Mouse (Mus musculus): ENCODE measurements around the gene Olfr497. TPM values are rescaled to one million over a fixed set of nuclear protein-coding genes. Genes with fewer than 3 reads are reported as not detected.

The Olfr497 gene
- polyA plus RNA-seq (2017; shearing (Covaris generic)): not detected

GRCm38 (mm10) chr7:108420121-108420520 is at the start of gene Olfr497:
Olfr497 (plus strand) TSS chr7:108420421.

GRCm38 (mm10) chr7:108392867-108393266 is 27.4 kb upstream of the Olfr497 start, which contains the start of gene Olfr495:
Olfr495 (plus strand) TSS chr7:108393167.

GRCm38 (mm10) chr7:108465026-108465425 is 44.8 kb downstream of the Olfr497 start, which contains the start of gene Olfr498:
Olfr498 (plus strand) TSS chr7:108465326.

Other genes starting within 250 kb of the Olfr497 start
- gene Olfr486, start 247.7 kb upstream of the Olfr497 start, polyA plus RNA-seq (2017; shearing (Covaris generic)): not detected
- gene Olfr487, start 205.8 kb upstream of the Olfr497 start, polyA plus RNA-seq (2017; shearing (Covaris generic)): not detected
- gene Olfr488, start 162.1 kb upstream of the Olfr497 start, polyA plus RNA-seq (2017; shearing (Covaris generic)): not detected
- gene Olfr490, start 131.5 kb upstream of the Olfr497 start, polyA plus RNA-seq (2017; shearing (Covaris generic)): not detected
- not detected for gene Olfr491, start 107.0 kb upstream of the Olfr497 start, polyA plus RNA-seq (2017; shearing (Covaris generic))
- gene Olfr492, start 96.7 kb upstream of the Olfr497 start, polyA plus RNA-seq (2017; shearing (Covaris generic)): not detected
- not detected for gene Olfr493, start 73.4 kb upstream of the Olfr497 start, polyA plus RNA-seq (2017; shearing (Covaris generic))
- gene Olfr494, start 55.1 kb upstream of the Olfr497 start, polyA plus RNA-seq (2017; shearing (Covaris generic)): not detected
- gene Olfr495, start 27.3 kb upstream of the Olfr497 start, polyA plus RNA-seq (2017; shearing (Covaris generic)): not detected
- gene Olfr498, start 44.9 kb downstream of the Olfr497 start, polyA plus RNA-seq (2017; shearing (Covaris generic)): not detected
- not detected for gene Olfr502, start 104.6 kb downstream of the Olfr497 start, polyA plus RNA-seq (2017; shearing (Covaris generic))
- gene Olfr503, start 124.1 kb downstream of the Olfr497 start, polyA plus RNA-seq (2017; shearing (Covaris generic)): not detected
- not detected for gene Olfr504, start 145.4 kb downstream of the Olfr497 start, polyA plus RNA-seq (2017; shearing (Covaris generic))
- gene Olfr506, start 190.4 kb downstream of the Olfr497 start, polyA plus RNA-seq (2017; shearing (Covaris generic)): not detected
- gene Olfr507, start 201.4 kb downstream of the Olfr497 start, polyA plus RNA-seq (2017; shearing (Covaris generic)): not detected
- 0.22 TPM for gene Olfr508, start 209.6 kb downstream of the Olfr497 start, polyA plus RNA-seq (2017; shearing (Covaris generic))
- gene Olfr509, start 231.5 kb downstream of the Olfr497 start, polyA plus RNA-seq (2017; shearing (Covaris generic)): not detected
- gene Olfr510, start 246.0 kb downstream of the Olfr497 start, polyA plus RNA-seq (2017; shearing (Covaris generic)): not detected

All from activated CD4-positive, CD25-positive, alpha-beta regulatory T cell, adult 9 weeks (primary cell).